Mouse (Mus musculus): ENCODE measurements around the gene Gm2a.

Gene Gm2a

GRCm38 (mm10) chr11:55131077-55131742 is 33.3 kb downstream of the Gm2a start:
- DNase-seq (ENCODE audit: low spot score) = no peak

- DNase-seq (ENCODE audit: low spot score) = no peak
These were observed 34.0 kb downstream of the Gm2a start for GRCm38 (mm10) chr11:55131946-55132345.

- DNase-seq (ENCODE audit: low spot score) = no peak
These were observed 35.3 kb downstream of the Gm2a start for GRCm38 (mm10) chr11:55133204-55133603.

- no peak for DNase-seq (ENCODE audit: low spot score)
These were observed 36.5 kb downstream of the Gm2a start for GRCm38 (mm10) chr11:55134407-55134806.

GRCm38 (mm10) chr11:55134871-55135270 is 37.0 kb downstream of the Gm2a start:
- DNase-seq (ENCODE audit: low spot score) = no peak

DNA sequence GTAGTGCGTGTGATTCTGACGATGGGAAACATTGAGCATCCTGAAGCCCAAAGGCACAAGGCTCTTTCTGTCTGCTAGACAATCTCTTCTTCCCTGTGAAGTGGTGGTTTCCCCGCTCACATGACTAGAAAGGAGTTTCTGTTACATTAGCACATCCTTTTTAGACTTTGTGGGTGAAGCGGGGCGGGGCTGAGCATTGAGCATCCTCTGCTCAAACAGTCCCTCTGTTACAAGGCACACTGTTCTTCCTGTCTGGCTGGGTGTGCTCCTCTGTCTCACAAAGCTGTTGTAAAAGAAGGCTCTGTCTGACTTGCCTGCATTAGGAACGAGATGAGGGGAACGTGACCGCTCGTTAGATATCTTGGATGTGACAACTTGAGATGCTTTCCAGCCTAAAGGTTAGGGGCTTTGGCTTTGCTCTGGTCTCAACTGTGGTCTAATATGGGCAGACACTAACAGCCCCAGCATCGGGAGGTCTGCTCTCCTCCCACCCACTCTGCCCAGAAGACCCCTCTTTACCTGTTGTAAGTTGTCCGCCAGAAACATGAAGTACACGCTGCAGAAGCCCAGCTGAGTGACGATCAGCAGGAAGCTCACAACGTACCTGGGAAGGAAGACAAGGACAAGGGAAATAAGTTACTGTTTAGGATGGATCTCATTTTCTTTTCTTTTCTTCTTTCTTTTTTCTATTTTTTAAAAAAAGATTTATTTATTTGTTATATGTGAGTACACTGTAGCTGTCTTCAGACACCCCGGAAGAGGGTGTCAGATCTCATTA is 39.0 kb downstream of the Gm2a start:
- no peak for DNase-seq (ENCODE audit: low spot score)

DNA sequence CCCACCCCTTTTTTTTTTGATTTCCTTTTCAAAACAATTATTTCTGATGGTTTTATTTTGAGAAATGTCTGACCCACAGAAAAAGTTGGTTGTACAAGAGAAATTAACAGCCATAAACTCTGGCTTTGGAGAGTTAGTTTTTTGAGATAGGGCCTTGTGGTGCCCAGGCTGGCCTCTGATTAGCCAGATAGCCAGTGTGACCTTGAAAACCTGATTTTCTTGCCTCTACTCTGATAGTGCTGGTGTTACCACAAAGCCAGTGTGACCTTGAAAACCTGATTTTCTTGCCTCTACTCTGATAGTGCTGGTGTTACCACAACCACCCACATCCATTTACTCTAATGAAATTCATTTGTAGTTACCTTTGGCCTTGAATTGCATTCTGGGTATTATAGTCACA is 39.7 kb downstream of the Gm2a start:
- no peak for DNase-seq (ENCODE audit: low spot score)

- DNase-seq (ENCODE audit: low spot score) = no peak
These were observed 43.6 kb downstream of the Gm2a start for GRCm38 (mm10) chr11:55141502-55141901.

DNA sequence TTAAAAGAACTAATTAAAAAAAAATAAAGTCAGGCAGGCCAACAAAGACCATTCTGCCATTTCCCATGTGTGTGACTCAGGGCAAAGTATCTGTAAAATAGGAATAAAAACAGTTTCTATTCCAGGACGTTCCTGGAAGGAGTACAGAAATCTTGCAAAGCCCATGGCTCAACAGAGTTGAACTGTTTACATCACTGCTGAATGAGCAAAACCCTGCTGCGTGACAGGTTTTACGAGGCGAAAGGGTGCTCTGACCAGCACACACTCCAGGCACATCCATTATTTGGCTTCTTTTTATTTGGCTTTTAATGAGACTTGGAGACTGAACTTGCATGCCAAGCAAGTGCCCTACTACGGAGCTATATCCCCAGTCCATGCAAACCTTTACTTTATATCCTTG is 46.1 kb downstream of the Gm2a start:
- no peak for DNase-seq (ENCODE audit: low spot score)

- DNase-seq (ENCODE audit: low spot score) = no peak
These were observed 48.9 kb downstream of the Gm2a start for GRCm38 (mm10) chr11:55146855-55147254.

- DNase-seq (ENCODE audit: low spot score) = no peak
These were observed 49.5 kb downstream of the Gm2a start for GRCm38 (mm10) chr11:55147423-55147822.

DNA sequence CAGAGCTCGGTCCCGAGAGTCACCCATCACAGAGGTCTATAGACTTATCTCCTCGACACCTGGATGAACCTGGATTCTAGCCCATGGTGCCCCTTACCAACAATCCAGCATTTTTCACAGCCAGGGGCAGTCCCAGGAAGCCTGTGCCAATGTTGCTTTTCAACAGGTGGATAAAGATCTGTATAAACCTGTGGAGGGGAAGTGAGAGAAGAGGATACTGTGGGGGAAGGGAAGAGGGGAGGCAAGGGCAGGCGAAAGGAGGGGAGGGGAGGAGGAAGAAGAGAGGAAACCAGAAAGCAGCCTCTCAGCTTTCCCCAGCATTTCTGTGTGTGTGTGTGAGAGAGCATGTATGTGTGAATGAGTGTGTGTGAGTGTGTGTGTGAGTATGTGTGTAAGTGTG is 50.5 kb downstream of the Gm2a start:
- no peak for DNase-seq (ENCODE audit: low spot score)

DNA sequence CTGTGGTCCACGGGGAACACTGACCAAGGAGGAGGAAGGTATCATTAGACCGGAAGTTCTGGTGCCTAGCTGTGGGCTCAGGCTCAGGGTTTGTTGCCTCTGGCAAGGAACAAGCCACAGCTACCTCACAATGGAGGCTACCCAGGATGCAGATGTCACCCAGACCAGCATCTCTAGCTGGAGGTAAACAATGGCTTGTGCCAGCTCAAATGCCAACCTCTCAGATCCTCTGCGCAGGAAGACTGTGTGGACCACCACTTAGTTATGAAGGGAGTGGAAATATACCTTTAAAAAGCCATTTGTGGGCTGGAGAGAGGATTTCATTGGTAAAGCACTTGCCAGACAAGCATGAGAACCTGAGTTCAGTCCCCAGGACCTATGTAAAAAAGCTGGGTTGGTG is 53.7 kb downstream of the Gm2a start, which contains the start of gene Slc36a3:
TSS of gene Slc36a3 (minus strand) at position 101 of the 400 bp plus-strand sequence.
- DNase-seq (ENCODE audit: low spot score) = no peak

- no peak for DNase-seq (ENCODE audit: low spot score)
These were observed 56.6 kb downstream of the Gm2a start for GRCm38 (mm10) chr11:55154398-55155069.

- no peak for DNase-seq (ENCODE audit: low spot score)
These were observed 57.1 kb downstream of the Gm2a start for GRCm38 (mm10) chr11:55155070-55155421.

DNA sequence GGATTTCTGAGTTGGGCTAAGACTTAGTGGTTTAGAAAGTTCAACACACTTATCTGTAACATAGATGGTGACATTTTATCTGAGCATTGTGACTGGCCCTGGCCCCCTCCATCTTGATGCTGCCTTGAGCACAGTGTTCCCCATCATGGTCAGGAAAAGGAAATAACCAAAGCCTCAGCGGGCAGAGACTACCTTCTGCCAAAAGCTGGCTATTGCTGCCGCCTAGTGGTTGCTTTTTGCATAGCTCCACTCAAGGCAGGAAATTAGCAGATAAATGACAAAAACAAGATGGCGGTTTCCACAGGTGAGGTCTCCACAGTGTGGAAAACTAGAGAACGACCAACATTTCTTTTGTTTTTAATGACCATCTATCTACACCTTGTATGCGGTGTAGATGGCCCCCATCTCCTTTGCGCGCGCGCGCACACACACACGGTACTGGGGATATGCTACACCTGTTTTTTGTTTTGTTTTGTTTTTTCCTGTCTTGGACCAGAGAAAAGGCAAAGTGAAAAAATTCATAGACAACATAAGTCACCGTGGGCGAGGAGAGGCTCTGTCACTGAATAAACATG is 61.0 kb downstream of the Gm2a start:
- DNase-seq (ENCODE audit: low spot score) = peak; percentile 64
